Mouse (Mus musculus): ENCODE data around the gene Rps19. TPM values are rescaled to one million over a fixed set of nuclear protein-coding genes. Genes with fewer than 3 reads are reported as not detected.
"Not testable (repeated sequence)": the region's sequence is repeated elsewhere in the genome, so short reads cannot be mapped to it uniquely, and the experiment has no call there.

The Rps19 gene
- total and polyA plus RNA-seq, 3 experiments, result 949 to 2,998 (median 1,262) TPM

DNA sequence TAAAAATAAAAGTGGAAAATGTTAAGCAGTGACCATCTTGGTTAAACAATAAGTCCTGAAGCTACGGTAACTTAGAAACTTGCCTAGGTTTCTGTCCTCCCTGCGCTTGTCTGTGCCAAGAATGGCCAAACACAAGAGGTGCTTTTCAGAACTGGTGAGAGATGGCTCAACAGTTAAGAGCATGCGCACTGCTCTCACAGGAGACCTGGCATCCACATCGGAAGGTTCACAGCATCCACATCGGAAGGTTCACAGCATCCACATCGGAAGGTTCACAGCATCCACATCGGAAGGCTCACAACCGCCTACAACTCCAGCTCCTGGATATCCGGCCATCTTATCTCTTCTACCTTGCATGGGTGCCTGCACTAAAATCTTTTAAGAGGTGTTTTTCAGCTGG lies 39.0 kb upstream of the Rps19 start:
- peaks cover 46% of the 10 kb centered on the region for H3K4me1 ChIP-seq (ENCODE audit: insufficient read depth, low read depth, low read length)
- no peaks in the 10 kb centered on the region for H3K9me3 ChIP-seq (replicated peaks)
- TF ChIP-seq GATA1 (IDR thresholded peaks at IDR 0.05; ENCODE audit: borderline replicate concordance, low read length) (no peak), GATA2 (IDR thresholded peaks at IDR 0.05; ENCODE audit: borderline replicate concordance, low read depth, low read length) (no peak), TAL1 (conservative IDR thresholded peaks at IDR 0.05; ENCODE audit: low read depth, low read length) (no peak), CTCF (IDR thresholded peaks at IDR 0.05; ENCODE audit: low read depth, low read length) (no peak), POLR2AphosphoS5 (IDR thresholded peaks at IDR 0.05; ENCODE audit: insufficient replicate concordance, low read depth, low read length) (no peak)
- no peaks in the 10 kb centered on the region for H3K36me3 ChIP-seq (replicated peaks)
- no peak for DNase-seq (ENCODE audit: low spot score)
- ATAC-seq (ENCODE audit: extremely low read depth, insufficient number of reproducible peaks, low FRiP score, poor library complexity, severe bottlenecking), result no peak
- no peaks in the 10 kb centered on the region for H3K27me3 ChIP-seq (ENCODE audit: insufficient read depth, low read length)
- no peak overlapping the region for H3K4me3 ChIP-seq (ENCODE audit: low read depth, low read length)

DNA sequence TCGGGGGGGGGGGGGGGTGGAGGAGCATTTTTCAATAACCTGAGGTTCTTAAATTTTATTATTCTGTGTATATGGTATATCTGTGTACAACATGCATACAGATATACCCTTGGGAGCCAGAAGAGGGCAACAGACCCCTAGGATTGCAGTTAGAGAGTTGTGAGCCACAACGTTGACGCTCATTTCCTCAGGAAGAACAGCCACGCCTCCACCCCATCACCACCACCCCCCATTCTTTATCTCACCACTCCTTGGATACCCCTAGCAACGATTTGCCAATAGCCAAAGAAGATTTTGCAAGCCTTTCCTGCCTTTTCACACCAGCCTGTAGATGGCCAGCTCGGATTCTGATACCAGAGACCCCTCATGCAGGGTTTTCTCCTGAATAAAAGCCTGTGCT lies 38.5 kb upstream of the Rps19 start:
- Histone ChIP-seq H3K27me3 (ENCODE audit: insufficient read depth, low read length) (no peaks in the 10 kb centered on the region), H3K9me3 (replicated peaks) (no peaks in the 10 kb centered on the region), H3K36me3 (replicated peaks) (no peaks in the 10 kb centered on the region), H3K4me3 (ENCODE audit: low read depth, low read length) (no peak overlapping the region), H3K4me1 (ENCODE audit: insufficient read depth, low read depth, low read length) (peaks cover 50% of the 10 kb centered on the region)
- ATAC-seq (ENCODE audit: extremely low read depth, insufficient number of reproducible peaks, low FRiP score, poor library complexity, severe bottlenecking), result peak; percentile 76
- DNase-seq (ENCODE audit: low spot score), result peak; percentile 66
- no peak for TF ChIP-seq GATA2 (IDR thresholded peaks at IDR 0.05; ENCODE audit: borderline replicate concordance, low read depth, low read length)
- no peak for TF ChIP-seq POLR2AphosphoS5 (IDR thresholded peaks at IDR 0.05; ENCODE audit: insufficient replicate concordance, low read depth, low read length)
- TF ChIP-seq CTCF (IDR thresholded peaks at IDR 0.05; ENCODE audit: low read depth, low read length), result no peak
- no peak for TF ChIP-seq TAL1 (conservative IDR thresholded peaks at IDR 0.05; ENCODE audit: low read depth, low read length)
- TF ChIP-seq GATA1 (IDR thresholded peaks at IDR 0.05; ENCODE audit: borderline replicate concordance, low read length), result no peak

DNA sequence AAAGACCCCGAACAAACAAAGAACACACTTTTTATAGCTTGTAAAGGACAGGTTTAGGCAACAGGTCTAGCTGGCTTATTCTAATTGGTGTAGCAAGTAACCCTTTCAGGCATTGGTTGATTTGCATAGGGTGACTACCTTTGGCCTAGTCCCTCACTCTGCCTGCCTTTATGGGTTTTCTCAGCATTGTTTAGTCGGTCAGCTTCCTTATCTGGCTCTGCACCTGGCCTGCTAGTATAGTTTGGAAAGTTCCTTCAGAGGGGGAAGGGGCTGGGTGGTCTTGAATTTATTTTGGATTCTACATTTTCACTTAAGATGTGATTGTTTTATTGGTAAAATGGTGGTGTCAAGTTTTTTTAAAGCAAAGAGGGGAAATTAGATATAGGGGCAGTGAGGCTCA lies 37.6 kb upstream of the Rps19 start:
- not testable (repeated sequence) for H3K36me3 ChIP-seq (replicated peaks); H3K4me3 ChIP-seq (ENCODE audit: low read depth, low read length); DNase-seq (ENCODE audit: low spot score); H3K27me3 ChIP-seq (ENCODE audit: insufficient read depth, low read length); ATAC-seq (ENCODE audit: extremely low read depth, insufficient number of reproducible peaks, low FRiP score, poor library complexity, severe bottlenecking); H3K9me3 ChIP-seq (replicated peaks)
- peaks cover 56% of the 10 kb centered on the region for H3K4me1 ChIP-seq (ENCODE audit: insufficient read depth, low read depth, low read length)

DNA sequence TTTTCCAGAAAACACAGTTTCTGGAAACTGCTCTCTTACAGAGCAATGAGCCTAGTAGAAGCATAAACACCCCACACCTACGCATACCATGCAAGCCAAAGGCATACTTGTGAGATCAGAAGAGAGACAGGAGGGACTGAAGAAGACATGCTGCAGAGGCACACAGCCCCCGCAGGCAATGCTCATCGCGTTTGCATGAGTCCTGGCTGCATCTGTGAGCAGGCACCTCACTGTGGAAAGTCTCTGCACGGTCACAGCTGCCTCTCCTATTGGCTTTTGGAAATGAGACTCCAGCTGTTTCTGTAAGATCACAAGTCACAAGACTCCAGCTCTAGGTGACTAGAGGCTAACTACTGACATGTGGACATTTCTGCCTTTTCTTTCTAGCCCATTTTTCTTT lies 34.0 kb upstream of the Rps19 start:
- ATAC-seq (ENCODE audit: extremely low read depth, insufficient number of reproducible peaks, low FRiP score, poor library complexity, severe bottlenecking), result peak; percentile 30; the same call in 1 of the 2 replicates
- peak overlapping the region; percentile 61; the same call in 1 of the 2 replicates for H3K4me3 ChIP-seq (ENCODE audit: low read depth, low read length)

DNA sequence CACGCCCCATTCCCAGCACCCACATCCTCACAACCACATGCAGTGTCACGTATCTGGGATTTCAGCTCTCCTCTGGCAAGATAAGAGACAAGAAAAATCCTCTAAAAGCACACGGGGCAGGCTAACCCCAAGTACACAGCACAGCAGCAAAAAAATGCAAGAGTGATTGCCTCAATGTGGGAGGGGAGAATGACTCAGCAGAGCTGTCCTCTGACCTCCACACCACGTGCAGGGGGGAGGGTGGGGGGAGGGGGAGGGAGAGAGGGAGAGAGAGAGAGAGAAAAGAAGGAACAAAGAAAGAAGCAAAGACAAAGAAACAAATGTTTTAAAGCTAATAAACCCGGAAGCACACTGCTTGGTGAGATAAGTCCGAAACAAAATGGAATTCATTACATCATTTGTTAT lies 33.3 kb upstream of the Rps19 start:
- 0 out of 2 replicates have a peak, but pooled peaks cover 2% of the 10 kb centered on the region for H3K9me3 ChIP-seq (replicated peaks)
- no peaks in the 10 kb centered on the region for H3K36me3 ChIP-seq (replicated peaks)
- ATAC-seq (ENCODE audit: extremely low read depth, insufficient number of reproducible peaks, low FRiP score, poor library complexity, severe bottlenecking) (peak; percentile 51), DNase-seq (ENCODE audit: low spot score) (peak; percentile 61)
- H3K4me1 ChIP-seq (ENCODE audit: insufficient read depth, low read depth, low read length), result peaks cover 78% of the 10 kb centered on the region
- H3K27me3 ChIP-seq (ENCODE audit: insufficient read depth, low read length), result no peaks in the 10 kb centered on the region
- TF ChIP-seq GATA2 (IDR thresholded peaks at IDR 0.05; ENCODE audit: borderline replicate concordance, low read depth, low read length) (no peak), TAL1 (conservative IDR thresholded peaks at IDR 0.05; ENCODE audit: low read depth, low read length) (no peak), GATA1 (IDR thresholded peaks at IDR 0.05; ENCODE audit: borderline replicate concordance, low read length) (no peak)
- peak overlapping the region; percentile 56; the same call in 1 of the 2 replicates for H3K4me3 ChIP-seq (ENCODE audit: low read depth, low read length)

More for the DNA sequence above, 34.0 kb upstream of the Rps19 start:
- H3K27me3 ChIP-seq (ENCODE audit: insufficient read depth, low read length), result no peaks in the 10 kb centered on the region
- peak; percentile 33 for DNase-seq (ENCODE audit: low spot score)
- peaks cover 82% of the 10 kb centered on the region for H3K4me1 ChIP-seq (ENCODE audit: insufficient read depth, low read depth, low read length)
- H3K9me3 ChIP-seq (replicated peaks), result 0 out of 2 replicates have a peak, but pooled peaks cover 2% of the 10 kb centered on the region
- TF ChIP-seq CTCF (IDR thresholded peaks at IDR 0.05; ENCODE audit: low read depth, low read length) (no peak), POLR2AphosphoS5 (IDR thresholded peaks at IDR 0.05; ENCODE audit: insufficient replicate concordance, low read depth, low read length) (no peak), GATA1 (IDR thresholded peaks at IDR 0.05; ENCODE audit: borderline replicate concordance, low read length) (no peak), TAL1 (conservative IDR thresholded peaks at IDR 0.05; ENCODE audit: low read depth, low read length) (no peak), GATA2 (IDR thresholded peaks at IDR 0.05; ENCODE audit: borderline replicate concordance, low read depth, low read length) (no peak)
- H3K36me3 ChIP-seq (replicated peaks), result no peaks in the 10 kb centered on the region

DNA sequence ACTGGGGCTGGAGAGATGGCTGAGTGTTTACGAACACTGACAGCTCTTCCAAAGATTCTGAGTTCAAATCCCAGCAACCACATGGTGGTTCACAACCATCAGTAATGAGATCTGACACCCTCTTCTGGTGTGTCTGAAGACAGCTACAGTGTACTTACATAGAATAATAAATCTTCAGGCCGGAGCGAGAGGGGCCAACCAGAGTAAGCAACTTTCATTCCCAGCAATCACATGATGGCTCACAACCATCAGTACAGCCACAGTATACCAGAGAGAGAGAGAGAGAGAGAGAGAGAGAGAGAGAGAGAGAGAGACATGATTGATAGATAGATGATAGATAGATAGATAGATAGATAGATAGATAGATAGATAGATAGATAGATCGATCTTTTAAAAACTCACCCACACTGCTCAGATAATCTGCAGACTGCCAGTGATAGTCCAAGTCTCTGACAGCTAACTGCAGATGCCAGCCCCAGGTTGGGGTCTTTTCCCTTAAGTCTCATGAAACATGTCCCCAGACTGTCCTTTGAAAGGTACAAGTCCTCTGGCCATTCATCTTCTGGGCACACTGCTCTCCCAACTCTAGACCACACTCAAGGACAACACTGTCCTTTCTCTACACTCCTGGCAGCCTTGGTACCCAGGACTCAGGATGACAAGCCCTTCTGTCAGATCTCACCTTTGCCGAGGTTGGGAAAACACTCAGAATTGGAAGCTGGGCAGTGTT lies 32.4 kb upstream of the Rps19 start:
- H3K9me3 ChIP-seq (replicated peaks), result 0 out of 2 replicates have a peak, but pooled peaks cover 2% of the 10 kb centered on the region
- DNase-seq (ENCODE audit: low spot score), result no peak
- TF ChIP-seq GATA1 (IDR thresholded peaks at IDR 0.05; ENCODE audit: borderline replicate concordance, low read length) (no peak), GATA2 (IDR thresholded peaks at IDR 0.05; ENCODE audit: borderline replicate concordance, low read depth, low read length) (no peak), TAL1 (conservative IDR thresholded peaks at IDR 0.05; ENCODE audit: low read depth, low read length) (no peak), POLR2AphosphoS5 (IDR thresholded peaks at IDR 0.05; ENCODE audit: insufficient replicate concordance, low read depth, low read length) (no peak), CTCF (IDR thresholded peaks at IDR 0.05; ENCODE audit: low read depth, low read length) (no peak)
- peak overlapping the region; percentile 71 for H3K4me3 ChIP-seq (ENCODE audit: low read depth, low read length)
- peaks cover 75% of the 10 kb centered on the region for H3K4me1 ChIP-seq (ENCODE audit: insufficient read depth, low read depth, low read length)
- H3K27me3 ChIP-seq (ENCODE audit: insufficient read depth, low read length), result no peaks in the 10 kb centered on the region
- H3K36me3 ChIP-seq (replicated peaks), result no peaks in the 10 kb centered on the region
- ATAC-seq (ENCODE audit: extremely low read depth, insufficient number of reproducible peaks, low FRiP score, poor library complexity, severe bottlenecking), result no peak

Data from G1E (cell line).